In genomic region chr11:118208672-118209272, GRCm38 (mm10) we compare ENCODE assay signal across 9 mouse cellular contexts. TPM values are rescaled to one million over a fixed set of nuclear protein-coding genes. Genes with fewer than 3 reads are reported as not detected.
DNase-seq lines count a peak whose midpoint lies in the region; ATAC-seq lines count a peak whose summit lies in the region.
"Had no signal": no experiment of that assay in that cellular context is flagged by ENCODE, and none has a peak within 500 bp of the region (broad histone marks: within the 10 kb centered on the region; RNA-seq: fewer than 3 reads in every experiment).

No protein-coding gene starts in this region.

- no peaks in the 10 kb centered on the region for H3K27me3 ChIP-seq in kidney, embryonic 15.5 days
- no peaks in the 10 kb centered on the region for H3K27me3 ChIP-seq in forebrain, embryonic 10.5 days (ENCODE audit: poor library complexity, severe bottlenecking)
- H3K27me3 ChIP-seq in limb, embryonic 15.5 days: no peaks in the 10 kb centered on the region

- no peak for DNase-seq in kidney, postnatal 10 days
- peak; percentile 72 for DNase-seq in brain, adult 2 months (ENCODE audit: low read depth, low spot score)
- DNase-seq in forebrain, embryonic 10.5 days (ENCODE audit: extremely low spot score, low spot score): no peak
- DNase-seq in urinary bladder, postnatal 10 days (ENCODE audit: low spot score): no peak
- DNase-seq in adrenal gland, postnatal 36 days: no peak
- no peak for DNase-seq in right cerebral cortex, postnatal 25 days
- DNase-seq: kidney, postnatal 14 days had no signal

- H3K4me2 ChIP-seq in kidney, embryonic 15.5 days: 0 out of 2 replicates have a peak overlapping the region, but pooled peaks have one; percentile 14
- no peak overlapping the region for H3K4me2 ChIP-seq in limb, embryonic 15.5 days

- WGBS in kidney, embryonic 15.5 days: 16% methylated on average over 8 of the region's 8 CpGs
- 22% methylated on average over 8 of the region's 8 CpGs for WGBS in forebrain, embryonic 10.5 days
- WGBS in limb, embryonic 15.5 days: 16% methylated on average over 8 of the region's 8 CpGs

- peak; percentile 41; the same call in 1 of the 2 replicates for ATAC-seq in kidney, embryonic 15.5 days (replicated peaks; ENCODE audit: low FRiP score)
- 0 out of 2 replicates have a peak, but pooled peaks have one; percentile 31 for ATAC-seq in limb, embryonic 15.5 days (ENCODE audit: insufficient number of reproducible peaks, low FRiP score, low TSS enrichment, low read depth)

- no peak overlapping the region for H3K9ac ChIP-seq in kidney, embryonic 15.5 days
- no peak overlapping the region for H3K9ac ChIP-seq in limb, embryonic 15.5 days

- H3K27ac ChIP-seq in kidney, embryonic 15.5 days: peak overlapping the region; percentile 75
- peak overlapping the region; percentile 72 for H3K27ac ChIP-seq in forebrain, embryonic 10.5 days
- peak overlapping the region; percentile 72 for H3K27ac ChIP-seq in limb, embryonic 15.5 days

- H3K4me3 ChIP-seq in kidney, embryonic 15.5 days (replicated peaks): no peak overlapping the region
- H3K4me3 ChIP-seq in forebrain, embryonic 10.5 days: 0 out of 2 replicates have a peak overlapping the region, but pooled peaks have one; percentile 2
- no peak overlapping the region for H3K4me3 ChIP-seq in limb, embryonic 15.5 days

- H3K9me3 ChIP-seq in kidney, embryonic 15.5 days (replicated peaks): no peaks in the 10 kb centered on the region
- H3K9me3 ChIP-seq in forebrain, embryonic 10.5 days: no peaks in the 10 kb centered on the region
- H3K9me3 ChIP-seq in limb, embryonic 15.5 days: no peaks in the 10 kb centered on the region

- peaks cover 60% of the 10 kb centered on the region for H3K4me1 ChIP-seq in kidney, embryonic 15.5 days
- peaks cover 65% of the 10 kb centered on the region for H3K4me1 ChIP-seq in forebrain, embryonic 10.5 days
- H3K4me1 ChIP-seq in limb, embryonic 15.5 days: peaks cover 61% of the 10 kb centered on the region

- H3K36me3 ChIP-seq in kidney, embryonic 15.5 days: no peaks in the 10 kb centered on the region
- no peaks in the 10 kb centered on the region for H3K36me3 ChIP-seq in forebrain, embryonic 10.5 days (replicated peaks)
- H3K36me3 ChIP-seq in limb, embryonic 15.5 days: no peaks in the 10 kb centered on the region

RNA-seq across cellular contexts. Expression of gene Cyth1, which starts 39.6 kb away (rescaled TPM):
- 16.4 and 16.5 TPM in 2 replicates for polyA plus RNA-seq in kidney, embryonic 15.5 days (2015; fragmentation: Nextera tagmentation; extraction: Ambion mirVana)
- polyA plus RNA-seq in forebrain, embryonic 10.5 days (2016; fragmentation: Nextera tagmentation; extraction: Ambion mirVana): 10.1 and 11.5 TPM in 2 replicates
- 16.1 and 16.2 TPM in 2 replicates for polyA plus RNA-seq in limb, embryonic 15.5 days (2015; fragmentation: Nextera tagmentation; extraction: Ambion mirVana)
- 10 to 100 TPM; 28.6 to 35.8 TPM for total RNA-seq in adrenal gland, postnatal 36 days (2021)
